ENCODE assay signal across 9 mouse cellular contexts in genomic region chr5:53469777-53470131, GRCm38 (mm10). TPM values are rescaled to one million over a fixed set of nuclear protein-coding genes. Genes with fewer than 3 reads are reported as not detected.
A peak's percentile ranks its signal among the peaks of the same experiment; 100 is the strongest.
DNase-seq lines count a peak whose midpoint lies in the region; ATAC-seq and TF ChIP-seq lines count a peak whose summit lies in the region.
"Had no signal": no experiment of that assay in that cellular context is flagged by ENCODE, and none has a peak within 500 bp of the region (broad histone marks: within the 10 kb centered on the region; RNA-seq: fewer than 3 reads in every experiment).

No protein-coding gene starts in this region.

- TF ChIP-seq CTCF in kidney, postnatal 0 days (IDR thresholded peaks at IDR 0.05; ENCODE audit: low read depth) = no peak
- no peak for TF ChIP-seq CTCF in liver, postnatal 0 days (IDR thresholded peaks at IDR 0.05; ENCODE audit: low read depth)
- TF ChIP-seq CTCF in hindbrain, postnatal 0 days (IDR thresholded peaks at IDR 0.05; ENCODE audit: low read depth) = no peak
- no peak for TF ChIP-seq CTCF in thymus, adult 2 months (IDR thresholded peaks at IDR 0.05; ENCODE audit: borderline replicate concordance, control insufficient read depth, extremely low read depth, insufficient read depth, low read length, poor library complexity)

- H3K4me2 ChIP-seq in kidney, postnatal 0 days (ENCODE audit: low read length) = 0 out of 2 replicates have a peak overlapping the region, but pooled peaks have one; percentile 10
- peak overlapping the region; percentile 21; the same call in 1 of the 2 replicates for H3K4me2 ChIP-seq in embryonic facial prominence, embryonic 15.5 days (replicated peaks)
- peak overlapping the region; percentile 26 for H3K4me2 ChIP-seq in intestine, embryonic 14.5 days (ENCODE audit: low read length)
- peak overlapping the region; percentile 52 for H3K4me2 ChIP-seq in liver, postnatal 0 days (ENCODE audit: low read depth, low read length)
- H3K4me2 ChIP-seq in hindbrain, postnatal 0 days (ENCODE audit: low read depth, low read length) = no peak overlapping the region
- H3K4me2 ChIP-seq: hindbrain, embryonic 14.5 days had no signal

- no peaks in the 10 kb centered on the region for H3K9me3 ChIP-seq in kidney, postnatal 0 days (replicated peaks; ENCODE audit: low read length)
- no peaks in the 10 kb centered on the region for H3K9me3 ChIP-seq in embryonic facial prominence, embryonic 15.5 days (replicated peaks)
- no peaks in the 10 kb centered on the region for H3K9me3 ChIP-seq in intestine, embryonic 14.5 days (ENCODE audit: control insufficient read depth, low read length)
- no peaks in the 10 kb centered on the region for H3K9me3 ChIP-seq in liver, postnatal 0 days (ENCODE audit: low read length)
- no peaks in the 10 kb centered on the region for H3K9me3 ChIP-seq in hindbrain, postnatal 0 days (ENCODE audit: low read length)

- no peak overlapping the region for H3K4me3 ChIP-seq in kidney, postnatal 0 days (replicated peaks; ENCODE audit: low read depth, low read length)
- H3K4me3 ChIP-seq in embryonic facial prominence, embryonic 15.5 days (replicated peaks) = no peak overlapping the region
- H3K4me3 ChIP-seq in intestine, embryonic 14.5 days (ENCODE audit: low read depth, low read length) = no peak overlapping the region
- H3K4me3 ChIP-seq in liver, postnatal 0 days (ENCODE audit: low read depth, low read length) = peak overlapping the region; percentile 9; the same call in 1 of the 2 replicates
- H3K4me3 ChIP-seq in hindbrain, postnatal 0 days (ENCODE audit: low read length) = no peak overlapping the region
- no peak overlapping the region for H3K4me3 ChIP-seq in thymus, adult 2 months (ENCODE audit: control insufficient read depth, insufficient read depth, low read length)

- no peak overlapping the region for H3K9ac ChIP-seq in kidney, postnatal 0 days (ENCODE audit: low read depth, low read length)
- no peak overlapping the region for H3K9ac ChIP-seq in embryonic facial prominence, embryonic 15.5 days
- no peak overlapping the region for H3K9ac ChIP-seq in intestine, embryonic 14.5 days (ENCODE audit: low read length)
- H3K9ac ChIP-seq in liver, postnatal 0 days (replicated peaks) = no peak overlapping the region
- H3K9ac ChIP-seq in hindbrain, postnatal 0 days (replicated peaks; ENCODE audit: low read length) = no peak overlapping the region
- H3K9ac ChIP-seq: hindbrain, embryonic 14.5 days had no signal

- no peaks in the 10 kb centered on the region for H3K36me3 ChIP-seq in kidney, postnatal 0 days (ENCODE audit: insufficient read depth, low read length)
- no peaks in the 10 kb centered on the region for H3K36me3 ChIP-seq in embryonic facial prominence, embryonic 15.5 days
- H3K36me3 ChIP-seq in intestine, embryonic 14.5 days (ENCODE audit: control insufficient read depth, insufficient read depth, low read length) = no peaks in the 10 kb centered on the region
- H3K36me3 ChIP-seq in liver, postnatal 0 days (replicated peaks; ENCODE audit: insufficient read depth, low read length) = no peaks in the 10 kb centered on the region
- H3K36me3 ChIP-seq in hindbrain, postnatal 0 days (ENCODE audit: insufficient read depth, low read length) = no peaks in the 10 kb centered on the region
- H3K36me3 ChIP-seq in thymus, adult 2 months (ENCODE audit: control insufficient read depth, insufficient read depth, low read length) = no peaks in the 10 kb centered on the region

- no peak for ATAC-seq in kidney, postnatal 0 days (replicated peaks; ENCODE audit: low FRiP score, low read depth)
- no peak for ATAC-seq in embryonic facial prominence, embryonic 15.5 days (ENCODE audit: insufficient number of reproducible peaks, low FRiP score, low TSS enrichment, low read depth)
- ATAC-seq in intestine, embryonic 14.5 days (replicated peaks; ENCODE audit: low FRiP score, low TSS enrichment, low read depth) = no peak
- ATAC-seq in liver, postnatal 0 days = peak; percentile 45; the same call in 1 of the 2 replicates
- ATAC-seq in hindbrain, postnatal 0 days = no peak

- DNase-seq in kidney, postnatal 0 days (ENCODE audit: low spot score) = no peak
- DNase-seq in kidney, postnatal 10 days = no peak
- DNase-seq in intestine, embryonic 14.5 days (ENCODE audit: low spot score) = peak; percentile 61
- DNase-seq in liver, postnatal 0 days = no peak
- no peak for DNase-seq in hindbrain, postnatal 0 days (ENCODE audit: low spot score)
- DNase-seq in thymus, adult 2 months = no peak
- DNase-seq: cerebellum, postnatal 25 days had no signal

- 60% methylated on average over 9 of the region's 9 CpGs for WGBS in kidney, postnatal 0 days
- 49% methylated on average over 9 of the region's 9 CpGs for WGBS in embryonic facial prominence, embryonic 15.5 days
- WGBS in intestine, embryonic 14.5 days = 54% methylated on average over 9 of the region's 9 CpGs
- 43% methylated on average over 9 of the region's 9 CpGs for WGBS in liver, postnatal 0 days (ENCODE audit: insufficient replicate concordance)
- 67% methylated on average over 9 of the region's 9 CpGs for WGBS in hindbrain, postnatal 0 days
- WGBS in thymus, adult 2 months = 77% methylated on average over 9 of the region's 9 CpGs

- H3K27ac ChIP-seq in kidney, postnatal 0 days = peak overlapping the region; percentile 20; the same call in 1 of the 2 replicates
- H3K27ac ChIP-seq in embryonic facial prominence, embryonic 15.5 days (replicated peaks) = peak overlapping the region; percentile 65
- peak overlapping the region; percentile 60; the same call in 1 of the 2 replicates for H3K27ac ChIP-seq in intestine, embryonic 14.5 days (ENCODE audit: low read depth)
- peak overlapping the region; percentile 70 for H3K27ac ChIP-seq in liver, postnatal 0 days (ENCODE audit: low read depth)
- no peak overlapping the region for H3K27ac ChIP-seq in hindbrain, postnatal 0 days
- H3K27ac ChIP-seq in thymus, adult 2 months (ENCODE audit: control insufficient read depth, insufficient read depth, low read length) = no peak overlapping the region
- H3K27ac ChIP-seq: hindbrain, embryonic 14.5 days had no signal

- H3K27me3 ChIP-seq in kidney, postnatal 0 days (ENCODE audit: insufficient read depth, low read length) = no peaks in the 10 kb centered on the region
- no peaks in the 10 kb centered on the region for H3K27me3 ChIP-seq in embryonic facial prominence, embryonic 15.5 days
- no peaks in the 10 kb centered on the region for H3K27me3 ChIP-seq in intestine, embryonic 14.5 days (replicated peaks; ENCODE audit: control insufficient read depth, insufficient read depth, low read length)
- no peaks in the 10 kb centered on the region for H3K27me3 ChIP-seq in liver, postnatal 0 days (ENCODE audit: insufficient read depth, low read length)
- H3K27me3 ChIP-seq in hindbrain, postnatal 0 days (ENCODE audit: insufficient read depth, low read length) = no peaks in the 10 kb centered on the region
- no peaks in the 10 kb centered on the region for H3K27me3 ChIP-seq in thymus, adult 2 months (ENCODE audit: control insufficient read depth, insufficient read depth, low read length)

- TF ChIP-seq EP300 in liver, postnatal 0 days (IDR thresholded peaks at IDR 0.05; ENCODE audit: low read depth) = no peak

- TF ChIP-seq POLR2A in thymus, adult 2 months (IDR thresholded peaks at IDR 0.05; ENCODE audit: control insufficient read depth, extremely low read depth, insufficient read depth, low read length, poor library complexity) = no peak

- 0 out of 2 replicates have a peak, but pooled peaks cover 3% of the 10 kb centered on the region for H3K4me1 ChIP-seq in kidney, postnatal 0 days (replicated peaks; ENCODE audit: insufficient read depth, low read length)
- H3K4me1 ChIP-seq in embryonic facial prominence, embryonic 15.5 days = peaks cover 20% of the 10 kb centered on the region
- H3K4me1 ChIP-seq in intestine, embryonic 14.5 days (replicated peaks; ENCODE audit: control insufficient read depth, insufficient read depth, low read length) = peaks cover 7% of the 10 kb centered on the region; the same call in 1 of the 2 replicates
- H3K4me1 ChIP-seq in liver, postnatal 0 days (ENCODE audit: insufficient read depth) = no peaks in the 10 kb centered on the region
- no peaks in the 10 kb centered on the region for H3K4me1 ChIP-seq in hindbrain, postnatal 0 days (ENCODE audit: insufficient read depth, low read length)
- 0 out of 2 replicates have a peak, but pooled peaks cover 2% of the 10 kb centered on the region for H3K4me1 ChIP-seq in thymus, adult 2 months (replicated peaks; ENCODE audit: control insufficient read depth, insufficient read depth, low read length)

RNA-seq across cellular contexts. Expression of gene Rbpj, which starts 3.8 kb away (rescaled TPM):
- 25.9 and 28.2 TPM in 2 replicates for polyA plus RNA-seq in kidney, postnatal 0 days (2015; fragmentation: Nextera tagmentation; extraction: Ambion mirVana)
- polyA plus RNA-seq in embryonic facial prominence, embryonic 15.5 days (2015; fragmentation: Nextera tagmentation; extraction: Ambion mirVana) = 36.4 and 37.6 TPM in 2 replicates
- 39.3 and 49.1 TPM in 2 replicates for polyA plus RNA-seq in intestine, embryonic 14.5 days (2014; fragmentation: Nextera tagmentation; extraction: Ambion mirVana)
- 6.1 and 6.4 TPM in 2 replicates for polyA plus RNA-seq in liver, postnatal 0 days (2015; fragmentation: Nextera tagmentation; extraction: Ambion mirVana)
- total RNA-seq in hindbrain, postnatal 0 days (2014; rRNA removed) = 22.4 and 26.6 TPM in 2 replicates
- polyA plus RNA-seq in hindbrain, postnatal 0 days (2015; fragmentation: Nextera tagmentation; extraction: Ambion mirVana) = 16.7 and 17.6 TPM in 2 replicates
- polyA plus RNA-seq in thymus, adult 2 months (2012; rRNA removed) = 25.0 and 25.7 TPM in 2 replicates

Comparison
In these comparisons a context has a peak if more than half of its experiments do, and no peak if none do; other contexts are left out.
1. H3K27ac ChIP-seq: peak in kidney, postnatal 0 days (single experiment), embryonic facial prominence, embryonic 15.5 days (single experiment), intestine, embryonic 14.5 days (single experiment) and liver, postnatal 0 days (single experiment); none in hindbrain, postnatal 0 days (single experiment) and thymus, adult 2 months (single experiment).